Mouse (Mus musculus) forebrain, embryonic 13.5 days (tissue): ENCODE data around the gene Ripor2. TPM values are rescaled to one million over a fixed set of nuclear protein-coding genes. Genes with fewer than 3 reads are reported as not detected.

Experiments
- ATAC-seq: fragments of 200-750 bp; cut with Nextera tagmentation; 2 replicates; pipeline ENCODE4 v1.8.0; 2017
- H3K27ac ChIP-seq: fragments of 300-500 bp; sonication (generic); 2 replicates; pipeline ENCODE4 v1.5.1; 2015; ENCODE audit warnings: inconsistent platforms, mild to moderate bottlenecking, moderate library complexity
- H3K27me3 ChIP-seq: fragments of 300-500 bp; sonication (generic); 2 replicates; pipeline ENCODE4 v1.6.1; 2015; ENCODE audit warnings: mild to moderate bottlenecking, inconsistent platforms
- H3K36me3 ChIP-seq: fragments of 300-500 bp; sonication (generic); 2 replicates; pipeline ENCODE4 v1.6.1; 2015; ENCODE audit warnings: mild to moderate bottlenecking, inconsistent platforms; ENCODE audit not compliant: poor library complexity, severe bottlenecking
- H3K4me1 ChIP-seq: fragments of 300-500 bp; sonication (generic); 2 replicates; pipeline ENCODE4 v1.6.1; 2015; ENCODE audit warnings: inconsistent platforms
- H3K4me2 ChIP-seq: fragments of 300-500 bp; sonication (generic); 2 replicates; pipeline ENCODE4 v1.6.1; 2015; ENCODE audit warnings: inconsistent platforms, mild to moderate bottlenecking, moderate library complexity
- H3K4me3 ChIP-seq: fragments of 300-500 bp; sonication (generic); 2 replicates; pipeline ENCODE4 v1.5.1; 2015; ENCODE audit warnings: mild to moderate bottlenecking, inconsistent platforms
- H3K9ac ChIP-seq: fragments of 300-500 bp; sonication (generic); 2 replicates; pipeline ENCODE4 v1.6.1; 2015; ENCODE audit warnings: mild to moderate bottlenecking, inconsistent platforms
- H3K9me3 ChIP-seq: fragments of 300-500 bp; sonication (generic); replicated peaks from 2 replicates; pipeline ENCODE4 v1.6.1; 2016; ENCODE audit warnings: inconsistent platforms
- WGBS: fragments of 180-500 bp; shearing (Covaris S2); methylation state at CpG from one replicate; pipeline ENCODE4 v1.1.7; 2015; 5-methylcytosine and 5-hydroxymethylcytosine counted together
- polyA plus RNA-seq: library from polyadenylated mRNA; unstranded; fragments of >200 nt; fragmentation: Nextera tagmentation; extraction: Ambion mirVana; gene quantifications from 2 replicates; pipeline ENCODE4 v1.2.1, GENCODE M21; 2015

Ripor2 gene
- polyA plus RNA-seq, 1 experiment from 2014 or later: 15.8 TPM

GRCm38 (mm10) chr13:24626698-24627436 is 44.9 kb downstream of the Ripor2 start:
- H3K27ac ChIP-seq: no peak overlapping the region
- no peaks in the 10 kb centered on the region for H3K36me3 ChIP-seq
- H3K4me2 ChIP-seq: no peak overlapping the region
- no peaks in the 10 kb centered on the region for H3K9me3 ChIP-seq
- H3K9ac ChIP-seq: no peak overlapping the region
- WGBS: 85% methylated on average over 6 of the region's 6 CpGs
- no peak overlapping the region for H3K4me3 ChIP-seq
- ATAC-seq: no peak
- H3K4me1 ChIP-seq: peaks cover 27% of the 10 kb centered on the region
- H3K27me3 ChIP-seq: no peaks in the 10 kb centered on the region

- no peak for ATAC-seq
- Histone ChIP-seq H3K4me2 (no peak overlapping the region), H3K4me1 (peaks cover 31% of the 10 kb centered on the region), H3K9me3 (no peaks in the 10 kb centered on the region), H3K27ac (peak overlapping the region; percentile 91; the same call in 1 of the 2 replicates), H3K27me3 (no peaks in the 10 kb centered on the region), H3K9ac (no peak overlapping the region), H3K36me3 (no peaks in the 10 kb centered on the region), H3K4me3 (no peak overlapping the region)
- 89% methylated on average over 4 of the region's 4 CpGs for WGBS
Observed at GRCm38 (mm10) chr13:24628192-24628591, 46.2 kb downstream of the Ripor2 start.

- H3K4me1 ChIP-seq: peaks cover 31% of the 10 kb centered on the region
- peak overlapping the region; percentile 16; the same call in 1 of the 2 replicates for H3K4me2 ChIP-seq
- no peaks in the 10 kb centered on the region for H3K9me3 ChIP-seq
- H3K36me3 ChIP-seq: no peaks in the 10 kb centered on the region
- peak overlapping the region; percentile 91 for H3K27ac ChIP-seq
- H3K4me3 ChIP-seq: no peak overlapping the region
- ATAC-seq: peak; percentile 89
- no peaks in the 10 kb centered on the region for H3K27me3 ChIP-seq
- 33% methylated on average over 6 of the region's 6 CpGs for WGBS
- H3K9ac ChIP-seq: no peak overlapping the region
Observed at GRCm38 (mm10) chr13:24629073-24629621, 47.2 kb downstream of the Ripor2 start.

- no peak for ATAC-seq
- peaks cover 26% of the 10 kb centered on the region for H3K4me1 ChIP-seq
- WGBS: 52% methylated on average over 4 of the region's 4 CpGs
- H3K9ac ChIP-seq: no peak overlapping the region
- no peaks in the 10 kb centered on the region for H3K27me3 ChIP-seq
- H3K36me3 ChIP-seq: no peaks in the 10 kb centered on the region
- H3K9me3 ChIP-seq: no peaks in the 10 kb centered on the region
- no peak overlapping the region for H3K27ac ChIP-seq
- H3K4me2 ChIP-seq: no peak overlapping the region
- no peak overlapping the region for H3K4me3 ChIP-seq
Observed at GRCm38 (mm10) chr13:24630364-24630763, 48.4 kb downstream of the Ripor2 start.

DNA sequence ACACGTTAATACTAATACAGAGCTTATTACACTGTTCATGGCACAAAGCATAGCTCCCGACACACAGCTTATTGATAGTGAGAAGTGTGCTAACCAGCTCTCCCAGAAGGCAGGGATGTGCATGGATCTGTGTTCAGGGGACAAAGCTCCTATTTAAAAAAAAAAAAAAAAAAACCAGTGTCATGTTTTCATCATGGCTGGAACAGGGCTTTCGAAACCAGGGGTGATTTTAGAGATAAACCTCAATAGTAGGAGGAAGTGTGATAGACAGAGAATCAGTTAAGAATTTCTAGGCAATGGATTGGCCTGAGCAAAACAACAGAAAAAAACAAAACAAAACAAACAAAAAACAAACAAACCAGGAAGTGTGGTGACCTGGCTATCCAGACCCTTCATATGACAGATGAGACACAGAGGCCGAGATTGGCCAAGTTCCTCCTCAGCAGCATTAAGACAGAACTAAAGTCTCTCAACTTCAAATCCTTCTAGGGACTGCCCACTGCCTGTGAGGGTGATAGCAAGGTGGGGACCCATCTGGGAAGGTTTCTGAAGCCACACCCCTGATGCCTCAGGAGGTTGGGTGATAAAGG is 51.1 kb downstream of the Ripor2 start:
- no peaks in the 10 kb centered on the region for H3K36me3 ChIP-seq
- H3K4me2 ChIP-seq: no peak overlapping the region
- no peak overlapping the region for H3K9ac ChIP-seq
- H3K9me3 ChIP-seq: no peaks in the 10 kb centered on the region
- H3K27me3 ChIP-seq: 0 out of 2 replicates have a peak, but pooled peaks cover 4% of the 10 kb centered on the region
- peaks cover 33% of the 10 kb centered on the region for H3K4me1 ChIP-seq
- no peak for ATAC-seq
- no peak overlapping the region for H3K4me3 ChIP-seq
- WGBS: 71% methylated on average over 4 of the region's 4 CpGs
- H3K27ac ChIP-seq: no peak overlapping the region

GRCm38 (mm10) chr13:24634346-24635120 is 52.5 kb downstream of the Ripor2 start:
- Histone ChIP-seq H3K27ac (no peak overlapping the region), H3K4me3 (no peak overlapping the region), H3K27me3 (0 out of 2 replicates have a peak, but pooled peaks cover 4% of the 10 kb centered on the region), H3K4me1 (peaks cover 35% of the 10 kb centered on the region), H3K9ac (no peak overlapping the region), H3K36me3 (no peaks in the 10 kb centered on the region), H3K4me2 (no peak overlapping the region), H3K9me3 (no peaks in the 10 kb centered on the region)
- 89% methylated on average over 13 of the region's 13 CpGs for WGBS
- no peak for ATAC-seq

- H3K9me3 ChIP-seq: no peaks in the 10 kb centered on the region
- 2% methylated on average over 62 of the region's 66 CpGs for WGBS
- peak; percentile 79 for ATAC-seq
- no peaks in the 10 kb centered on the region for H3K36me3 ChIP-seq
- H3K4me3 ChIP-seq: peak overlapping the region; percentile 70
- H3K4me2 ChIP-seq: peak overlapping the region; percentile 93
- peaks cover 35% of the 10 kb centered on the region for H3K4me1 ChIP-seq
- H3K27me3 ChIP-seq: 0 out of 2 replicates have a peak, but pooled peaks cover 4% of the 10 kb centered on the region
- H3K9ac ChIP-seq: peak overlapping the region; percentile 75
- peak overlapping the region; percentile 84 for H3K27ac ChIP-seq
Observed at GRCm38 (mm10) chr13:24638371-24639214, 56.6 kb downstream of the Ripor2 start.

DNA sequence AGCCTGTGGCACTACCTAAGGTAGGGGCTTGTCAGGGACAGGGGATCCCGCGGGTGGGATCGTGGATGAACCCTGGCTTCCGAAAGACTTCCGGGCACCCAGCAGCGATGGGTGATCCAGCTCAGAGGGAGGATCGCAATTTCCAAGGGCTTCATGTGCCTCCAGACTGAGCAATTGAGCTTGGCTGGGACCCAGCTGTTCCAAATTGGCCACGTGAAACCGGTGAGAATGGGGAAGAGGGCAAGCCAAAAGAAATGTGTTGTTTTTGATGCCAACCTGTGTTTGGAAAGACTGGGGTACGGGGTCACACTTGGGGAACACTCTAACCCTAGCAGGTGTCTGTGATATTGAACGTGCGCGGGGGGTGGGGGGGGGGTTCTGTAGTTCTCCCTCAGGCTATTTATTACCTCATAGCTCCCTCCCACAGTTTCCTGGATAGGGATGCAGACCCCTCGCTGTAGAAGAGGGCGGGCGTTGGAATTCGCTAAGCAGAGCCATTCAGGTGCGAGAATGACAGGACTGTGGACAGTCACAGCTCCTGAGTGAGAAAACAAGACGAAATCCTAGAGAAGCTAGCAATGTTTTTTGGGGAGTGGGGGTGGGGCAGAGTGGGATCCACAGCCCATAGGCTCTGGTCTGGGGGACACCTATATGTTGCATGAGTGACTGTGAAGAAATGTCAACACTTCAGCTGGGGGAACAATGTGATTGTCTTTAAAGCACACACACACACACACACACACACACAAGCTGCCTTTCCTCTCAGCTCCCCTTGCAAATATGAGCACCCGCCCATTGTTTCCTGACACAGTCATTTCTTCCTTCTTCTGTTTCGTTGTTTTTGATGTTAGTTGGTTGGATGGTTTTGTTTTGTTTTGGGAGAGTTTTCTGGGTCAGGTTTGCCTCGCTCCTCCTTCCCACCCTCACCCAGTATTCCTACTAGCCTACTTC is 57.5 kb downstream of the Ripor2 start:
- Histone ChIP-seq H3K9ac (peak overlapping the region; percentile 75), H3K9me3 (no peaks in the 10 kb centered on the region), H3K4me3 (peak overlapping the region; percentile 70), H3K4me2 (peak overlapping the region; percentile 93), H3K27me3 (0 out of 2 replicates have a peak, but pooled peaks cover 4% of the 10 kb centered on the region), H3K27ac (peak overlapping the region; percentile 84), H3K36me3 (no peaks in the 10 kb centered on the region), H3K4me1 (peaks cover 38% of the 10 kb centered on the region)
- 13% methylated on average over 22 of the region's 22 CpGs for WGBS
- peak; percentile 57 for ATAC-seq

DNA sequence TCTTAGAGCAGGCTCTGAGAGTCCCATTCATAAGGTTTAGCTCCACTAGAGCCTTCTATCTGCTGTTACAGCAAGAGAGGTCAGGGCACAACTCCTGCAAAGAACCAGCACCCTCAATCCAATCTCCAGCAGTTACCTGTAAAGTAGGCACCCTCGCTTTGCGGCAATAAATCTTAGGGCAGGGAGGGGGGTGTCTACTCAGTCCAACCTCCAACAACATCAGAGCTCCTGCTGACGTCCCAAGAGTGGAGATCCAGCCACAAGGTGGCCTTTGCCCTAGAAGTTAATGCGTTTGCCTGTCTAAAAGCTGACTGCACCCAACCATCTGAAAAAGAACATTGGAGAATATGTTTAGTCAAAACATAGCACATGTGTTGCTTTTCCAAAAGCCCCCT is 58.2 kb downstream of the Ripor2 start:
- peaks cover 38% of the 10 kb centered on the region for H3K4me1 ChIP-seq
- peak overlapping the region; percentile 75 for H3K9ac ChIP-seq
- 60% methylated on average over 4 of the region's 4 CpGs for WGBS
- peak overlapping the region; percentile 57 for H3K27ac ChIP-seq
- H3K36me3 ChIP-seq: no peaks in the 10 kb centered on the region
- H3K9me3 ChIP-seq: no peaks in the 10 kb centered on the region
- H3K4me3 ChIP-seq: peak overlapping the region; percentile 70
- ATAC-seq: no peak
- 0 out of 2 replicates have a peak, but pooled peaks cover 4% of the 10 kb centered on the region for H3K27me3 ChIP-seq
- peak overlapping the region; percentile 93 for H3K4me2 ChIP-seq

GRCm38 (mm10) chr13:24640836-24641385 is 58.9 kb downstream of the Ripor2 start:
- H3K9ac ChIP-seq: peak overlapping the region; percentile 75; the same call in 1 of the 2 replicates
- no peaks in the 10 kb centered on the region for H3K36me3 ChIP-seq
- peak overlapping the region; percentile 70 for H3K4me3 ChIP-seq
- 63% methylated on average over 3 of the region's 3 CpGs for WGBS
- ATAC-seq: no peak
- 0 out of 2 replicates have a peak, but pooled peaks cover 4% of the 10 kb centered on the region for H3K27me3 ChIP-seq
- no peaks in the 10 kb centered on the region for H3K9me3 ChIP-seq
- H3K4me1 ChIP-seq: peaks cover 38% of the 10 kb centered on the region
- no peak overlapping the region for H3K27ac ChIP-seq
- peak overlapping the region; percentile 93 for H3K4me2 ChIP-seq
